Mouse (Mus musculus) C2C12 (cell line): ENCODE data around the gene Rpa1.

Experiments used
- CEBPB ChIP-seq: IDR thresholded peaks from one replicate; pipeline ENCODE4 v1.6.1; 2011; ENCODE audit warnings: low read depth, mild to moderate bottlenecking, control low read depth, moderate library complexity
- CTCF ChIP-seq: IDR thresholded peaks from one replicate; pipeline ENCODE4 v1.5.1; 2011; ENCODE audit not compliant: control insufficient read depth, insufficient read depth, insufficient read length
- FOSL1 ChIP-seq: IDR thresholded peaks from one replicate; pipeline ENCODE4 v1.8.0; 2011; ENCODE audit warnings: mild to moderate bottlenecking, low read length; ENCODE audit not compliant: poor library complexity, insufficient read depth, severe bottlenecking
- MAX ChIP-seq: IDR thresholded peaks from one replicate; pipeline ENCODE4 v1.6.1; 2011; ENCODE audit warnings: mild to moderate bottlenecking, control low read depth
- MYOD1 ChIP-seq: IDR thresholded peaks from one replicate; pipeline ENCODE4 v1.6.1; 2011; ENCODE audit warnings: low read depth; ENCODE audit not compliant: control insufficient read depth, insufficient read length
- MYOG ChIP-seq: IDR thresholded peaks from one replicate; pipeline ENCODE4 v1.6.1; 2011; ENCODE audit not compliant: control insufficient read depth, insufficient read length; ENCODE audit errors: extremely low read depth
- USF1 ChIP-seq: IDR thresholded peaks from one replicate; pipeline ENCODE4 v1.6.1; 2011; ENCODE audit warnings: low read depth, mild to moderate bottlenecking, control low read depth, moderate library complexity

- TF ChIP-seq USF1 (no peak), CTCF (peak; percentile 53), CEBPB (no peak), MYOG (no peak), MAX (no peak), MYOD1 (no peak), FOSL1 (no peak)
Observed at GRCm38 (mm10) chr11:75290566-75291271, 57.4 kb downstream of the Rpa1 start.
